Mouse (Mus musculus) CH12.LX (cell line): Measurements from ENCODE around the gene Ube2d2b. TPM values are rescaled to one million over a fixed set of nuclear protein-coding genes. Genes with fewer than 3 reads are reported as not detected.

Experiments used
- DNase-seq: peaks from one replicate; pipeline ENCODE4 v3.0.0-alpha.2; 2013; ENCODE audit errors: extremely low read depth
- H3K27ac ChIP-seq: 2 replicates; pipeline ENCODE4 v1.5.1; 2012; ENCODE audit warnings: low read depth, mild to moderate bottlenecking, control low read depth, moderate library complexity; ENCODE audit not compliant: insufficient read depth
- H3K27me3 ChIP-seq: replicated peaks from 2 replicates; pipeline ENCODE3; 2012; ENCODE audit warnings: inconsistent platforms
- H3K36me3 ChIP-seq, 2 experiments: replicated peaks in 1 of 2; 2 replicates each; pipeline versions ENCODE3 to v1.6.1; 2012; ENCODE audit warnings: inconsistent platforms in 1 of 2, low read length in 1 of 2, mild to moderate bottlenecking in 1 of 2, mixed read lengths in 1 of 2, moderate library complexity in 1 of 2; ENCODE audit not compliant: control insufficient read depth in 1 of 2, insufficient read depth in 1 of 2
- H3K4me1 ChIP-seq, 2 experiments: 2 replicates each; pipeline ENCODE4 v1.6.1; 2012; ENCODE audit warnings: inconsistent platforms in 1 of 2, moderate library complexity in 1 of 2; ENCODE audit not compliant: insufficient read depth in 2 of 2, control insufficient read depth in 1 of 2
- H3K4me2 ChIP-seq: 2 replicates; pipeline ENCODE4 v1.6.1; 2012; ENCODE audit warnings: low read depth, mild to moderate bottlenecking, control low read depth; ENCODE audit not compliant: poor library complexity, insufficient read depth, severe bottlenecking
- H3K4me3 ChIP-seq, 3 experiments: fragments of 150-350 bp in 1 of 3; sonication (generic) in 1 of 3; replicated peaks in 1 of 3; 2 replicates each; pipeline versions ENCODE3 to v1.5.1; 2011 to 2012; ENCODE audit warnings: low read depth in 2 of 3, low read length in 2 of 3, mild to moderate bottlenecking in 2 of 3, moderate library complexity in 2 of 3, control low read depth in 1 of 3, improper control_type of control experiment in 1 of 3, inconsistent platforms in 1 of 3, mixed read lengths in 1 of 3; ENCODE audit not compliant: poor library complexity in 1 of 3
- H3K79me2 ChIP-seq: replicated peaks from 2 replicates; pipeline ENCODE4 v1.6.1; 2012; ENCODE audit warnings: mild to moderate bottlenecking, moderate library complexity; ENCODE audit not compliant: control insufficient read depth, poor library complexity, insufficient read depth, severe bottlenecking; ENCODE audit errors: extremely low read depth
- H3K9ac ChIP-seq: 2 replicates; pipeline ENCODE4 v1.6.1; 2012; ENCODE audit warnings: low read depth, mild to moderate bottlenecking, control low read depth, moderate library complexity; ENCODE audit not compliant: insufficient read depth
- H3K9me3 ChIP-seq: replicated peaks from 2 replicates; pipeline ENCODE3; 2012; ENCODE audit warnings: low read length, inconsistent platforms, mixed read lengths
- CHD1 ChIP-seq: IDR thresholded peaks from 2 replicates; pipeline ENCODE4 v1.6.1; 2012; ENCODE audit warnings: low read depth, low read length, improper control_type of control experiment, inconsistent platforms
- CHD2 ChIP-seq: IDR thresholded peaks from 2 replicates; pipeline ENCODE4 v1.6.1; 2011; ENCODE audit warnings: low read length, improper control_type of control experiment
- CTCF ChIP-seq, 2 experiments: IDR thresholded peaks in 1 of 2; conservative IDR thresholded peaks in 1 of 2; 2 replicates each; pipeline ENCODE4 v1.5.1; 2011 to 2012; ENCODE audit warnings: low read depth in 2 of 2, low read length in 2 of 2, improper control_type of control experiment in 1 of 2, inconsistent platforms in 1 of 2, mild to moderate bottlenecking in 1 of 2, moderate library complexity in 1 of 2
- ELF1 ChIP-seq: IDR thresholded peaks from 2 replicates; pipeline ENCODE4 v1.6.1; 2014; ENCODE audit warnings: low read depth, mild to moderate bottlenecking, inconsistent platforms, low read length, improper control_type of control experiment
- EP300 ChIP-seq: IDR thresholded peaks from 2 replicates; pipeline ENCODE4 v1.6.1; 2011; ENCODE audit warnings: low read length, improper control_type of control experiment
- GABPA ChIP-seq: IDR thresholded peaks from 2 replicates; pipeline ENCODE4 v1.6.1; 2012; ENCODE audit warnings: low read depth, low read length, improper control_type of control experiment, inconsistent platforms; ENCODE audit not compliant: insufficient replicate concordance
- HCFC1 ChIP-seq: IDR thresholded peaks from 2 replicates; pipeline ENCODE4 v1.6.1; 2012; ENCODE audit warnings: low read depth, mild to moderate bottlenecking, inconsistent platforms, low read length, improper control_type of control experiment
- IRF4 ChIP-seq: IDR thresholded peaks from 2 replicates; pipeline ENCODE4 v1.6.1; 2014; ENCODE audit warnings: low read depth, mild to moderate bottlenecking, inconsistent platforms, low read length, improper control_type of control experiment
- KAT2A ChIP-seq: IDR thresholded peaks from 2 replicates; pipeline ENCODE4 v1.6.1; 2012; ENCODE audit warnings: low read length, improper control_type of control experiment, inconsistent platforms; ENCODE audit not compliant: insufficient replicate concordance
- MAX ChIP-seq: IDR thresholded peaks from 2 replicates; pipeline ENCODE4 v1.6.1; 2011; ENCODE audit warnings: low read length, improper control_type of control experiment
- MAZ ChIP-seq: IDR thresholded peaks from 2 replicates; pipeline ENCODE4 v1.6.1; 2012; ENCODE audit warnings: low read depth, mild to moderate bottlenecking, inconsistent platforms, low read length, improper control_type of control experiment, moderate library complexity
- MXI1 ChIP-seq: IDR thresholded peaks from 2 replicates; pipeline ENCODE4 v1.6.1; 2011; ENCODE audit warnings: mild to moderate bottlenecking, low read depth, low read length, improper control_type of control experiment
- NELFE ChIP-seq: IDR thresholded peaks from 2 replicates; pipeline ENCODE4 v1.6.1; 2011; ENCODE audit warnings: low read depth, low read length, improper control_type of control experiment
- NRF1 ChIP-seq: IDR thresholded peaks from 2 replicates; pipeline ENCODE4 v1.6.1; 2014; ENCODE audit warnings: low read depth, mild to moderate bottlenecking, inconsistent platforms, low read length, improper control_type of control experiment, moderate library complexity
- PAX5 ChIP-seq: IDR thresholded peaks from 2 replicates; pipeline ENCODE4 v1.6.1; 2012; ENCODE audit warnings: low read length, inconsistent platforms, mixed read lengths
- POLR2A ChIP-seq: IDR thresholded peaks from 2 replicates; pipeline ENCODE4 v1.6.1; 2011; ENCODE audit warnings: low read depth, mild to moderate bottlenecking, improper control_type of control experiment, low read length
- POLR2AphosphoS2 ChIP-seq: IDR thresholded peaks from 2 replicates; pipeline ENCODE4 v1.6.1; 2011; ENCODE audit warnings: low read depth, low read length, improper control_type of control experiment
- RCOR1 ChIP-seq: conservative IDR thresholded peaks from 2 replicates; pipeline ENCODE4 v1.6.1; 2012; ENCODE audit warnings: low read depth, mild to moderate bottlenecking, inconsistent platforms, low read length, improper control_type of control experiment
- SIN3A ChIP-seq: IDR thresholded peaks from 2 replicates; pipeline ENCODE4 v1.6.1; 2012; ENCODE audit warnings: low read length, improper control_type of control experiment, inconsistent platforms
- SMC3 ChIP-seq: IDR thresholded peaks from 2 replicates; pipeline ENCODE4 v1.6.1; 2011; ENCODE audit warnings: low read depth, low read length, improper control_type of control experiment
- TBP ChIP-seq: conservative IDR thresholded peaks from 2 replicates; pipeline ENCODE4 v1.6.1; 2011; ENCODE audit warnings: low read depth, low read length, improper control_type of control experiment
- TCF12 ChIP-seq: IDR thresholded peaks from 2 replicates; pipeline ENCODE4 v1.6.1; 2014; ENCODE audit warnings: low read depth, mild to moderate bottlenecking, inconsistent platforms, low read length, improper control_type of control experiment
- UBTF ChIP-seq: IDR thresholded peaks from 2 replicates; pipeline ENCODE4 v1.6.1; 2012; ENCODE audit warnings: low read depth, mild to moderate bottlenecking, inconsistent platforms, low read length, improper control_type of control experiment, moderate library complexity
- USF2 ChIP-seq: conservative IDR thresholded peaks from 2 replicates; pipeline ENCODE4 v1.6.1; 2011; ENCODE audit warnings: low read depth, low read length, improper control_type of control experiment
- ZC3H11A ChIP-seq: IDR thresholded peaks from 2 replicates; pipeline ENCODE4 v1.6.1; 2012; ENCODE audit warnings: low read depth, mild to moderate bottlenecking, inconsistent platforms, low read length, improper control_type of control experiment
- ZMIZ1 ChIP-seq: IDR thresholded peaks from 2 replicates; pipeline ENCODE4 v1.6.1; 2012; ENCODE audit warnings: low read depth, mild to moderate bottlenecking, inconsistent platforms, low read length, improper control_type of control experiment
- ZNF384 ChIP-seq: IDR thresholded peaks from 2 replicates; pipeline ENCODE4 v1.6.1; 2012; ENCODE audit warnings: low read depth, low read length, improper control_type of control experiment, inconsistent platforms
- dilution Hi-C: fragments of 300-500 bp; cut with MboI; formaldehyde crosslinking; loops from 2 replicates; pipeline ENCODE4 v1.14.3; 2020; ENCODE audit warnings: low sequenced_read_pairs; ENCODE audit not compliant: extremely low pct_unique_long_range_greater_than_20kb, extremely low pct_ligation_motif_present
- in situ Hi-C: fragments of 300-500 bp; cut with MboI; formaldehyde crosslinking; loops from 3 replicates; pipeline ENCODE4 v1.14.3; 2019; ENCODE audit warnings: low sequenced_read_pairs, low pct_ligation_motif_present, low pct_unique_long_range_greater_than_20kb, mixed read lengths
- polyA plus RNA-seq: library from polyadenylated mRNA; unstranded; fragments of >175 nt; gene quantifications from 2 replicates; pipeline ENCODE4 v1.2.1, GENCODE M21; 2012; ENCODE audit warnings: low read depth; ENCODE audit not compliant: insufficient read length
- total RNA-seq, 2 experiments: library from RNA; depleted of rRNA; stranded (reverse); fragments of 300-350 nt in 1 of 2; fragments of >200 nt in 1 of 2; gene quantifications; 2 replicates each; pipeline ENCODE4 v1.2.3; 2012 to 2014

Gene Ube2d2b
- total and polyA plus RNA-seq, 3 experiments: not detected

DNA sequence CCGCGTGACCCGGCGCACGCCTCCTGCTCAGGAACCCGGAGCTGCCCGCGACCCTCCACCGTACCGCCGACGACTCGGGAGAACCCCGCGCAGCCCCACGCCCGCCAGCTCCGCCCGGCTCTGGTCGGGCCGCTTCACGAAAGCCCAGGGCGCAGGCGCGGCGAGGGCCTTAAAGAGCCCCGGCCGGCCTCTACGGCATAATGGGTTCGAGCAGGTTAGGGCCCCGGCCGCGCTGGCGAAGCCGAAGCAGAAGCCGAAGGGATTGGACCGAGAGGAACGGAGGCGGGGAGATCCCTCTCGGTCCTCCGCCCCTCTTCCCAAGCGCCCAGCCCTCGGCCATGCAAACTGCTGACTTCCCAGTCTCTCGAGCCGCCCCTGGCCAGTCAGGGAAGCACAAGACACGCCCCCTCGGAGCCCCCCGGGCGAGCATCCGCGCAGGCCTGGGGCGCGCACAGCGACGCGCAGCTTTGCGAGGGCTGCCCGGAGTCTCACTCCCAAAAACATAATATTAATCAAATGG lies 39.1 kb downstream of the Ube2d2b start:
- TF ChIP-seq NELFE (0 out of 2 replicates have a peak, but pooled peaks have one; percentile 32), ZMIZ1 (0 out of 2 replicates have a peak, but pooled peaks have one; percentile 41), POLR2A (peak; percentile 64), MAZ (0 out of 2 replicates have a peak, but pooled peaks have one; percentile 57), TCF12 (peak; percentile 64; the same call in 1 of the 2 replicates), USF2 (no peak), TBP (0 out of 2 replicates have a peak, but pooled peaks have one; percentile 26), CTCF (conservative IDR thresholded peaks at IDR 0.05 in 1 of 2, IDR thresholded peaks at IDR 0.05 in 1 of 2; ENCODE audit: low read depth in 2 of 2, low read length in 2 of 2) (no peak), UBTF (peak; percentile 28; the same call in 1 of the 2 replicates), EP300 (no peak), NRF1 (peak; percentile 87)
- Histone ChIP-seq H3K79me2 (peaks cover 9% of the 10 kb centered on the region), H3K4me1 (peaks cover 3 to 30% of the 10 kb centered on the region in 2 experiments; a peak in 3 of 4 replicates), H3K4me2 (peak overlapping the region; percentile 66), H3K4me3 (peak overlapping the region; percentile 50 to 89 (median 71)), H3K27ac (no peak overlapping the region), H3K9me3 (no peaks in the 10 kb centered on the region), H3K36me3 (no peaks in the 10 kb centered on the region), H3K27me3 (peaks cover 9% of the 10 kb centered on the region), H3K9ac (peak overlapping the region; percentile 56)
- DNase-seq: peak; percentile 75
- in situ Hi-C loops: no loop called here
- dilution Hi-C loops: no loop called here

DNA sequence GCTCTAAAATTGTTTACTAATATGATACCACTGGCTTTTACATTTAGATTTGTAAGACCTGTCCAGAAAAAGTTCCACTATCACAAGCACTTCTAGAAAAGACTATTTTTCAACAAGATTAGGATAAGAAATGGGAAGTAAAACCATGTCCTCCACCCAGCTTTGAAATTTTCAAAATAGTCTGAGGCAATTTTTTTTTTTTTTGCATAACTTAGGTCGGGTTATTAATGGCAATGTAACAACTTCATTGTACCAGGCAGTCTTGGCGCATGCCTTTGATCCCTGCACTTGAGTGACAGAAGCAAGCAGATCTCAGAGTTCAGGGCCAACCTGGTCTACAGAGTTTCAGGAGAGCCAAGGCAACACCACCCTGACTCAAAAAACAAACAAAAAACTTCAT lies 39.8 kb downstream of the Ube2d2b start:
- in situ Hi-C loops: no loop called here
- dilution Hi-C loops: no loop called here
- no peak for DNase-seq

More for the DNA sequence above, 39.8 kb downstream of the Ube2d2b start:
- Histone ChIP-seq H3K9me3 (no peaks in the 10 kb centered on the region), H3K79me2 (peaks cover 9% of the 10 kb centered on the region), H3K27me3 (peaks cover 9% of the 10 kb centered on the region), H3K4me2 (no peak overlapping the region), H3K27ac (no peak overlapping the region), H3K4me1 (peaks cover 3 to 30% of the 10 kb centered on the region in 2 experiments; a peak in 3 of 4 replicates), H3K4me3 (no peak overlapping the region)
- TF ChIP-seq SMC3: no peak
- no peak for TF ChIP-seq POLR2AphosphoS2
- no peak for TF ChIP-seq MAX
- no peak for TF ChIP-seq KAT2A
- 0 out of 2 replicates have a peak, but pooled peaks have one; percentile 20 for TF ChIP-seq EP300
- TF ChIP-seq ZNF384: peak; percentile 65
- TF ChIP-seq CHD2: no peak
- no peak for TF ChIP-seq MXI1
- 0 out of 2 replicates have a peak, but pooled peaks have one; percentile 35 for TF ChIP-seq IRF4
- no peak for TF ChIP-seq NRF1
- no peak for TF ChIP-seq PAX5
- TF ChIP-seq RCOR1: no peak
- no peak for TF ChIP-seq ZC3H11A
- no peak for TF ChIP-seq GABPA
- TF ChIP-seq CTCF (conservative IDR thresholded peaks at IDR 0.05 in 1 of 2, IDR thresholded peaks at IDR 0.05 in 1 of 2; ENCODE audit: low read depth in 2 of 2, low read length in 2 of 2): no peak
- TF ChIP-seq SIN3A: no peak
- TF ChIP-seq POLR2A: no peak
- TF ChIP-seq ELF1: no peak
- TF ChIP-seq NELFE: no peak
- no peak for TF ChIP-seq USF2
- no peak for TF ChIP-seq HCFC1
- TF ChIP-seq CHD1: no peak
- TF ChIP-seq, all 38 proteins: peak for 3
- H3K9ac ChIP-seq: no peak overlapping the region
- no peaks in the 10 kb centered on the region for H3K36me3 ChIP-seq
